ENCODE assay signal across 8 mouse cellular contexts in genomic region chr17:53596314-53596882, GRCm38 (mm10). TPM values are rescaled to one million over a fixed set of nuclear protein-coding genes. Genes with fewer than 3 reads are reported as not detected.
DNase-seq lines count a peak whose midpoint lies in the region; ATAC-seq and TF ChIP-seq lines count a peak whose summit lies in the region.
"Had no signal": no experiment of that assay in that cellular context is flagged by ENCODE, and none has a peak within 500 bp of the region (broad histone marks: within the 10 kb centered on the region; RNA-seq: fewer than 3 reads in every experiment).

No protein-coding gene starts in this region.

- H3K9me3 ChIP-seq in ES-E14 (ENCODE audit: control insufficient read depth, insufficient read depth, low read depth, low read length) = no peaks in the 10 kb centered on the region
- H3K9me3 ChIP-seq in forebrain, embryonic 16.5 days (ENCODE audit: control insufficient read depth, low read length) = no peaks in the 10 kb centered on the region
- H3K9me3 ChIP-seq in midbrain, embryonic 11.5 days (ENCODE audit: control insufficient read depth, low read length) = no peaks in the 10 kb centered on the region
- no peaks in the 10 kb centered on the region for H3K9me3 ChIP-seq in stomach, postnatal 0 days (ENCODE audit: control insufficient read depth, low read length)

- 31% methylated on average over 3 of the region's 3 CpGs for WGBS in forebrain, embryonic 16.5 days
- 28% methylated on average over 3 of the region's 3 CpGs for whole genome bisulfite sequencing in midbrain, embryonic 11.5 days
- 34% methylated on average over 3 of the region's 3 CpGs for WGBS in stomach, postnatal 0 days

- peak; percentile 76 for ATAC-seq in forebrain, embryonic 16.5 days
- peak; percentile 83 for ATAC-seq in midbrain, embryonic 11.5 days (ENCODE audit: low FRiP score)
- peak; percentile 57; the same call in 1 of the 2 replicates for ATAC-seq in stomach, postnatal 0 days (ENCODE audit: low FRiP score, low TSS enrichment)

- intact Hi-C loops in heart, postnatal 25 days (cut with DNase I) = loop anchor here (5.0 kb wide), 1 partner anchor 34 kb away; no protein-coding TSS in a partner anchor
- intact Hi-C loops in left cerebral cortex, postnatal 14 days (cut with DNase I) = no loop called here

- H3K36me3 ChIP-seq in ES-E14 (ENCODE audit: control insufficient read depth, insufficient read depth, low read length, poor library complexity, severe bottlenecking) = no peaks in the 10 kb centered on the region
- H3K36me3 ChIP-seq in forebrain, embryonic 16.5 days (ENCODE audit: control insufficient read depth, insufficient read depth) = no peaks in the 10 kb centered on the region
- H3K36me3 ChIP-seq in midbrain, embryonic 11.5 days (ENCODE audit: control insufficient read depth, insufficient read depth, low read length) = no peaks in the 10 kb centered on the region
- no peaks in the 10 kb centered on the region for H3K36me3 ChIP-seq in stomach, postnatal 0 days (ENCODE audit: control insufficient read depth, insufficient read depth, low read length)

- H3K4me2 ChIP-seq in forebrain, embryonic 16.5 days (ENCODE audit: low read length) = no peak overlapping the region
- H3K4me2 ChIP-seq in midbrain, embryonic 11.5 days = no peak overlapping the region
- no peak overlapping the region for H3K4me2 ChIP-seq in stomach, postnatal 0 days (replicated peaks; ENCODE audit: low read depth)

- H3K27ac ChIP-seq in ES-E14 (ENCODE audit: insufficient read depth, low read depth, low read length, poor library complexity, severe bottlenecking) = peak overlapping the region; percentile 13; the same call in 1 of the 2 replicates
- peak overlapping the region; percentile 1; the same call in 1 of the 2 replicates for H3K27ac ChIP-seq in forebrain, embryonic 16.5 days (ENCODE audit: low read length)
- peak overlapping the region; percentile 20; the same call in 1 of the 2 replicates for H3K27ac ChIP-seq in midbrain, embryonic 11.5 days (ENCODE audit: low read depth, low read length)
- H3K27ac ChIP-seq in stomach, postnatal 0 days (replicated peaks) = peak overlapping the region; percentile 53; the same call in 1 of the 2 replicates

- no peak for DNase-seq in ES-E14 (ENCODE audit: low read depth, low spot score)
- DNase-seq in adipocyte (ENCODE audit: low spot score) = peak; percentile 86
- peak; percentile 67 for DNase-seq in heart, postnatal 25 days (ENCODE audit: low spot score)
- DNase-seq in left cerebral cortex, postnatal 14 days (ENCODE audit: low spot score in 2 of 2) = peak; percentile 44 to 73
- peak; percentile 87 for DNase-seq in midbrain, embryonic 11.5 days (ENCODE audit: low spot score, missing footprints)
- peak; percentile 22 for DNase-seq in stomach, postnatal 0 days (ENCODE audit: low spot score)

- no peak for TF ChIP-seq CTCF in stomach, postnatal 0 days (IDR thresholded peaks at IDR 0.05; ENCODE audit: low read depth)

- TF ChIP-seq EP300 in stomach, postnatal 0 days (optimal IDR thresholded peaks at IDR 0.05) = no peak

- no peaks in the 10 kb centered on the region for H3K27me3 ChIP-seq in forebrain, embryonic 16.5 days (replicated peaks; ENCODE audit: control insufficient read depth, insufficient read depth, low read length)
- H3K27me3 ChIP-seq in midbrain, embryonic 11.5 days (ENCODE audit: control insufficient read depth, insufficient read depth, low read length) = no peaks in the 10 kb centered on the region
- H3K27me3 ChIP-seq in stomach, postnatal 0 days (ENCODE audit: control insufficient read depth, insufficient read depth, low read length) = no peaks in the 10 kb centered on the region

- no peak overlapping the region; the same call in 1 of the 2 replicates for H3K9ac ChIP-seq in ES-E14 (ENCODE audit: insufficient read depth, low read depth, low read length, poor library complexity, severe bottlenecking)
- H3K9ac ChIP-seq in forebrain, embryonic 16.5 days (replicated peaks; ENCODE audit: low read depth, low read length) = no peak overlapping the region
- no peak overlapping the region for H3K9ac ChIP-seq in midbrain, embryonic 11.5 days (ENCODE audit: low read length)
- H3K9ac ChIP-seq in stomach, postnatal 0 days (ENCODE audit: low read length) = no peak overlapping the region

- H3K4me1 ChIP-seq in ES-E14 (ENCODE audit: control insufficient read depth in 2 of 2, insufficient read depth in 2 of 2, low read length in 2 of 2, poor library complexity in 1 of 2) = peaks cover 11 to 16% of the 10 kb centered on the region in 2 experiments; a peak in 3 of 4 replicates
- peaks cover 7% of the 10 kb centered on the region for H3K4me1 ChIP-seq in forebrain, embryonic 16.5 days (replicated peaks; ENCODE audit: control insufficient read depth, insufficient read depth, low read length)
- H3K4me1 ChIP-seq in midbrain, embryonic 11.5 days (ENCODE audit: control insufficient read depth, insufficient read depth, low read length) = peaks cover 4% of the 10 kb centered on the region
- no peaks in the 10 kb centered on the region for H3K4me1 ChIP-seq in stomach, postnatal 0 days (replicated peaks; ENCODE audit: control insufficient read depth, insufficient read depth)

- no peak overlapping the region for H3K4me3 ChIP-seq in ES-E14 (ENCODE audit: insufficient read depth in 1 of 2, low read depth in 1 of 2, low read length in 2 of 2, poor library complexity in 1 of 2, severe bottlenecking in 1 of 2)
- H3K4me3 ChIP-seq in forebrain, embryonic 16.5 days (replicated peaks; ENCODE audit: low read length) = no peak overlapping the region
- no peak overlapping the region for H3K4me3 ChIP-seq in midbrain, embryonic 11.5 days (ENCODE audit: low read depth, low read length)
- no peak overlapping the region for H3K4me3 ChIP-seq in stomach, postnatal 0 days (ENCODE audit: low read depth, low read length)

- in situ Hi-C loops in ES-E14 (cut with MboI; ENCODE audit: low sequenced_read_pairs in 2 of 2, unreplicated experiment in 2 of 2) = no loop called here

TF ChIP-seq in ES-E14, 5 proteins besides CTCF, POLR2A, EP300 and RAD21:
- TF ChIP-seq MAFK (IDR thresholded peaks at IDR 0.05; ENCODE audit: insufficient read depth, low read depth, low read length) = no peak
- no peak for TF ChIP-seq HCFC1 (IDR thresholded peaks at IDR 0.05; ENCODE audit: borderline replicate concordance, insufficient read depth, low read length)
- no peak for TF ChIP-seq ZC3H11A (IDR thresholded peaks at IDR 0.05; ENCODE audit: borderline replicate concordance, low read depth, low read length)
- TF ChIP-seq CHD2 (IDR thresholded peaks at IDR 0.05; ENCODE audit: low read depth, low read length) = no peak
- no peak for TF ChIP-seq ZNF384 (IDR thresholded peaks at IDR 0.05; ENCODE audit: low read depth, low read length)

RNA-seq across cellular contexts. Expression of gene Kat2b, which starts 29.7 kb away (rescaled TPM):
- total RNA-seq in ES-E14 (2012; rRNA removed) = 25.1 and 32.1 TPM in 2 replicates
- polyA plus RNA-seq in forebrain, embryonic 16.5 days (2015; fragmentation: Nextera tagmentation; extraction: Ambion mirVana) = 6.0 and 6.2 TPM in 2 replicates
- 10 to 100 TPM; 85.6 TPM for total RNA-seq in heart, postnatal 25 days (2021)
- 10 to 100 TPM; 10.9 to 12.5 TPM for total RNA-seq in left cerebral cortex, postnatal 14 days (2021)
- polyA plus RNA-seq in midbrain, embryonic 11.5 days (2014; fragmentation: Nextera tagmentation; extraction: Ambion mirVana) = 4.9 and 5.5 TPM in 2 replicates
- 3.8 and 4.9 TPM in 2 replicates for polyA plus RNA-seq in stomach, postnatal 0 days (2015; fragmentation: Nextera tagmentation; extraction: Ambion mirVana)

RNA-seq across cellular contexts. Expression of gene Pp2d1, which starts 57.1 kb away (rescaled TPM):
- total RNA-seq in ES-E14 (2012; rRNA removed) = 0.31 and 0.48 TPM in 2 replicates
- 0.25 and 0.51 TPM in 2 replicates for polyA plus RNA-seq in forebrain, embryonic 16.5 days (2015; fragmentation: Nextera tagmentation; extraction: Ambion mirVana)
- total RNA-seq in heart, postnatal 25 days (2021) = not detected
- total RNA-seq in left cerebral cortex, postnatal 14 days (2021) = not detected
- polyA plus RNA-seq in midbrain, embryonic 11.5 days (2014; fragmentation: Nextera tagmentation; extraction: Ambion mirVana) = 0.22 and 0.34 TPM in 2 replicates
- polyA plus RNA-seq in stomach, postnatal 0 days (2015; fragmentation: Nextera tagmentation; extraction: Ambion mirVana) = 0.12 and 0.22 TPM in 2 replicates
- polyA plus RNA-seq: spleen, adult 2 months had no signal

Comparison
In these comparisons a context has a peak if more than half of its experiments do, and no peak if none do; other contexts are left out.
1. H3K27ac ChIP-seq: peak in every context shown above with its lines; median percentile 53 in stomach, postnatal 0 days; 20 in midbrain, embryonic 11.5 days; 13 in ES-E14; 1 in forebrain, embryonic 16.5 days.